Mouse (Mus musculus) stomach, postnatal 0 days (tissue): ENCODE measurements around the gene Elobl. TPM values are rescaled to one million over a fixed set of nuclear protein-coding genes. Genes with fewer than 3 reads are reported as not detected.

Experiments used
- ATAC-seq: fragments of 200-750 bp; cut with Nextera tagmentation; 2 replicates; pipeline ENCODE4 v1.8.0; 2017; ENCODE audit not compliant: low FRiP score, low TSS enrichment
- DNase-seq: peaks from one replicate; pipeline ENCODE4 v3.0.0-alpha.2; 2016; ENCODE audit warnings: low spot score
- H3K27ac ChIP-seq: fragments of 300-500 bp; sonication (generic); replicated peaks from 2 replicates; pipeline ENCODE4 v1.5.1; 2014; ENCODE audit warnings: mild to moderate bottlenecking, control low read depth
- H3K27me3 ChIP-seq: fragments of 300-500 bp; sonication (generic); 2 replicates; pipeline ENCODE4 v1.6.1; 2014; ENCODE audit warnings: low read length; ENCODE audit not compliant: control insufficient read depth, insufficient read depth
- H3K36me3 ChIP-seq: fragments of 300-500 bp; sonication (generic); 2 replicates; pipeline ENCODE4 v1.6.1; 2014; ENCODE audit warnings: low read length, mixed read lengths; ENCODE audit not compliant: control insufficient read depth, insufficient read depth
- H3K4me1 ChIP-seq: fragments of 300-500 bp; sonication (generic); replicated peaks from 2 replicates; pipeline ENCODE4 v1.6.1; 2014; ENCODE audit warnings: antibody characterized with exemption; ENCODE audit not compliant: control insufficient read depth, insufficient read depth
- H3K4me2 ChIP-seq: fragments of 300-500 bp; sonication (generic); replicated peaks from 2 replicates; pipeline ENCODE4 v1.6.1; 2014; ENCODE audit warnings: low read depth, mild to moderate bottlenecking, control low read depth, moderate library complexity
- H3K4me3 ChIP-seq: fragments of 300-500 bp; sonication (generic); 2 replicates; pipeline ENCODE4 v1.5.1; 2014; ENCODE audit warnings: low read depth, low read length, control low read depth
- H3K9ac ChIP-seq: fragments of 300-500 bp; sonication (generic); 2 replicates; pipeline ENCODE4 v1.6.1; 2014; ENCODE audit warnings: mild to moderate bottlenecking, low read length, control low read depth, mixed read lengths
- H3K9me3 ChIP-seq: fragments of 300-500 bp; sonication (generic); 2 replicates; pipeline ENCODE4 v1.6.1; 2016; ENCODE audit warnings: low read length; ENCODE audit not compliant: control insufficient read depth
- CTCF ChIP-seq: IDR thresholded peaks from 2 replicates; pipeline ENCODE4 v1.5.1; 2016; ENCODE audit warnings: antibody characterized with exemption, low read depth, mild to moderate bottlenecking, moderate library complexity
- EP300 ChIP-seq: optimal IDR thresholded peaks from 2 replicates; pipeline ENCODE3; 2016; ENCODE audit warnings: antibody characterized with exemption
- WGBS: fragments of 180-500 bp; shearing (Covaris S2); extraction: QIAGEN DNeasy Blood & Tissue Kit; methylation state at CpG from one replicate; pipeline ENCODE4 v1.1.7; 2014; 5-methylcytosine and 5-hydroxymethylcytosine counted together
- polyA plus RNA-seq: library from polyadenylated mRNA; unstranded; fragments of >200 nt; fragmentation: Nextera tagmentation; extraction: Ambion mirVana; gene quantifications from 2 replicates; pipeline ENCODE4 v1.2.1, GENCODE M21; 2015

The Elobl gene
- polyA plus RNA-seq, 1 experiment from 2014 or later = not detected

GRCm38 (mm10) chr11:88995616-88996015, 28.9 kb upstream of the Elobl start:
- Histone ChIP-seq H3K27me3 (no peaks in the 10 kb centered on the region), H3K9me3 (no peaks in the 10 kb centered on the region), H3K4me1 (no peaks in the 10 kb centered on the region), H3K36me3 (0 out of 2 replicates have a peak, but pooled peaks cover 4% of the 10 kb centered on the region), H3K4me2 (no peak overlapping the region), H3K9ac (no peak overlapping the region), H3K27ac (peak overlapping the region; percentile 75), H3K4me3 (no peak overlapping the region)
- 66% methylated on average over 2 of the region's 2 CpGs for whole genome bisulfite sequencing
- DNase-seq (no peak), ATAC-seq (no peak)
- TF ChIP-seq EP300 (no peak), CTCF (no peak)

GRCm38 (mm10) chr11:88994492-88994891, 27.8 kb upstream of the Elobl start:
- TF ChIP-seq CTCF (no peak), EP300 (no peak)
- Histone ChIP-seq H3K4me3 (no peak overlapping the region), H3K9ac (no peak overlapping the region), H3K27ac (no peak overlapping the region), H3K9me3 (no peaks in the 10 kb centered on the region), H3K4me1 (no peaks in the 10 kb centered on the region), H3K27me3 (no peaks in the 10 kb centered on the region), H3K36me3 (0 out of 2 replicates have a peak, but pooled peaks cover 4% of the 10 kb centered on the region), H3K4me2 (no peak overlapping the region)
- DNase-seq = no peak
- 81% methylated on average over 7 of the region's 7 CpGs for WGBS
- no peak for ATAC-seq

GRCm38 (mm10) chr11:88993625-88994024, 26.9 kb upstream of the Elobl start:
- Histone ChIP-seq H3K27ac (no peak overlapping the region), H3K27me3 (no peaks in the 10 kb centered on the region), H3K36me3 (0 out of 2 replicates have a peak, but pooled peaks cover 4% of the 10 kb centered on the region), H3K4me3 (no peak overlapping the region), H3K4me2 (no peak overlapping the region), H3K4me1 (no peaks in the 10 kb centered on the region), H3K9ac (no peak overlapping the region), H3K9me3 (no peaks in the 10 kb centered on the region)
- ATAC-seq (peak; percentile 47), DNase-seq (peak; percentile 76)
- WGBS = 21% methylated on average over 5 of the region's 5 CpGs
- TF ChIP-seq CTCF = peak; percentile 84
- no peak for TF ChIP-seq EP300

GRCm38 (mm10) chr11:88993186-88993585, 26.5 kb upstream of the Elobl start:
- no peaks in the 10 kb centered on the region for H3K9me3 ChIP-seq
- DNase-seq (no peak), ATAC-seq (no peak)
- no peak overlapping the region for H3K9ac ChIP-seq
- no peak for TF ChIP-seq CTCF
- no peak for TF ChIP-seq EP300
- H3K4me1 ChIP-seq = no peaks in the 10 kb centered on the region
- H3K36me3 ChIP-seq = 0 out of 2 replicates have a peak, but pooled peaks cover 4% of the 10 kb centered on the region
- no peak overlapping the region for H3K27ac ChIP-seq
- no peak overlapping the region for H3K4me2 ChIP-seq
- no peak overlapping the region for H3K4me3 ChIP-seq
- 53% methylated on average over 7 of the region's 7 CpGs for WGBS
- no peaks in the 10 kb centered on the region for H3K27me3 ChIP-seq

DNA sequence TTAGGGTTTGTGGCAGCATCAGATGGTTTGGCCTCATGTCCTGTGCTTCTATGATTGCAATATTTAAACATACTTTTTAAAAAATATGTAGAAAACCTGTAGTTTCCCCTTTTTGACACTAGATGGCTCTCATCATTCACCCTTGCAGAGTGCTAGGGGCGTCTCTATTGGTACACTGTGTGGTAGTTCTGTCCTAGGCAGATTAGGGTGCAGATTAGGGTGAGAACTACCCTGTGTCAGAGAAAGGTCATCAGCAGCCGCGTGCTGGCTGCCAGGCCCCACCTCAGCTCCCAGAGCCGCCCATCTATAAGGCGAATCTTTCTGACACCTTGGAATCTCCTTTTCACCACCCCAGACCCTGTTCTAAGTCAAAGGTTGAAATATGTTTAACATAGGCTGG, 22.8 kb upstream of the Elobl start:
- WGBS = 63% methylated on average over 5 of the region's 5 CpGs
- ATAC-seq (peak; percentile 80), DNase-seq (no peak)
- no peak overlapping the region for H3K4me2 ChIP-seq
- no peaks in the 10 kb centered on the region for H3K9me3 ChIP-seq
- no peaks in the 10 kb centered on the region for H3K4me1 ChIP-seq
- TF ChIP-seq EP300 = no peak
- TF ChIP-seq CTCF = peak; percentile 74
- H3K9ac ChIP-seq = no peak overlapping the region
- no peaks in the 10 kb centered on the region for H3K27me3 ChIP-seq
- H3K4me3 ChIP-seq = no peak overlapping the region
- H3K27ac ChIP-seq = no peak overlapping the region
- H3K36me3 ChIP-seq = 0 out of 2 replicates have a peak, but pooled peaks cover 9% of the 10 kb centered on the region

- TF ChIP-seq EP300 (no peak), CTCF (no peak)
- ATAC-seq (no peak), DNase-seq (no peak)
- no peak overlapping the region for H3K4me2 ChIP-seq
- H3K27ac ChIP-seq = no peak overlapping the region
- no peak overlapping the region for H3K4me3 ChIP-seq
- 73% methylated on average over 5 of the region's 5 CpGs for WGBS
- no peaks in the 10 kb centered on the region for H3K9me3 ChIP-seq
- H3K36me3 ChIP-seq = 0 out of 2 replicates have a peak, but pooled peaks cover 9% of the 10 kb centered on the region
- no peaks in the 10 kb centered on the region for H3K4me1 ChIP-seq
- no peaks in the 10 kb centered on the region for H3K27me3 ChIP-seq
- no peak overlapping the region for H3K9ac ChIP-seq
Measured at GRCm38 (mm10) chr11:88988956-88989355, 22.2 kb upstream of the Elobl start.
